Mouse (Mus musculus): ENCODE measurements at regions not wholly inside any gene's neighbourhood (a gene's known extent, or its start where the extent isn't known, plus 50 kb on each side); places are given as distances from the start of the nearest gene placed in this dataset.
A peak's percentile ranks its signal among the peaks of the same experiment; 100 is the strongest.

- Histone ChIP-seq H3K27ac (no peak overlapping the region), H3K36me3 (no peaks in the 10 kb centered on the region), H3K9me3 (no peaks in the 10 kb centered on the region), H3K27me3 (ENCODE audit: insufficient read depth, poor library complexity, severe bottlenecking) (no peaks in the 10 kb centered on the region), H3K4me3 (no peak overlapping the region), H3K4me1 (replicated peaks) (no peaks in the 10 kb centered on the region)
- WGBS = 87% methylated on average over 5 of the region's 5 CpGs
- DNase-seq (ENCODE audit: low spot score) = no peak
These were observed 362.0 kb upstream of the Chd6 start for GRCm38 (mm10) chr2:161470844-161471243.

- Histone ChIP-seq H3K27ac (no peak overlapping the region), H3K4me1 (replicated peaks) (no peaks in the 10 kb centered on the region), H3K9me3 (no peaks in the 10 kb centered on the region), H3K36me3 (no peaks in the 10 kb centered on the region), H3K27me3 (ENCODE audit: insufficient read depth, poor library complexity, severe bottlenecking) (no peaks in the 10 kb centered on the region), H3K4me3 (no peak overlapping the region)
- DNase-seq (ENCODE audit: low spot score) = no peak
- 47% methylated on average over 2 of the region's 2 CpGs for WGBS
These were observed 361.1 kb upstream of the Chd6 start for GRCm38 (mm10) chr2:161470025-161470424.

GRCm38 (mm10) chr2:161467035-161467434 lies 358.2 kb upstream of the Chd6 start:
- peak; percentile 28 for DNase-seq (ENCODE audit: low spot score)
- 74% methylated on average over 1 of the region's 1 CpGs for WGBS
- H3K4me1 ChIP-seq (replicated peaks) = no peaks in the 10 kb centered on the region
- H3K27me3 ChIP-seq (ENCODE audit: insufficient read depth, poor library complexity, severe bottlenecking) = no peaks in the 10 kb centered on the region
- H3K36me3 ChIP-seq = no peaks in the 10 kb centered on the region
- no peaks in the 10 kb centered on the region for H3K9me3 ChIP-seq
- H3K4me3 ChIP-seq = no peak overlapping the region
- no peak overlapping the region for H3K27ac ChIP-seq

- Histone ChIP-seq H3K4me3 (no peak overlapping the region), H3K9me3 (no peaks in the 10 kb centered on the region), H3K4me1 (replicated peaks) (peaks cover 8% of the 10 kb centered on the region), H3K36me3 (no peaks in the 10 kb centered on the region), H3K27ac (no peak overlapping the region), H3K27me3 (ENCODE audit: insufficient read depth, poor library complexity, severe bottlenecking) (no peaks in the 10 kb centered on the region)
- WGBS = 95% methylated on average over 4 of the region's 4 CpGs
- DNase-seq (ENCODE audit: low spot score) = no peak
These were observed 351.7 kb upstream of the Chd6 start for GRCm38 (mm10) chr2:161460600-161460999.

- no peak overlapping the region for H3K4me3 ChIP-seq
- DNase-seq (ENCODE audit: low spot score) = no peak
- 70% methylated on average over 6 of the region's 6 CpGs for WGBS
- H3K36me3 ChIP-seq = no peaks in the 10 kb centered on the region
- H3K9me3 ChIP-seq = no peaks in the 10 kb centered on the region
- peaks cover 10% of the 10 kb centered on the region for H3K4me1 ChIP-seq (replicated peaks)
- no peaks in the 10 kb centered on the region for H3K27me3 ChIP-seq (ENCODE audit: insufficient read depth, poor library complexity, severe bottlenecking)
- H3K27ac ChIP-seq = no peak overlapping the region
These were observed 345.6 kb upstream of the Chd6 start for GRCm38 (mm10) chr2:161454466-161454865.

DNA sequence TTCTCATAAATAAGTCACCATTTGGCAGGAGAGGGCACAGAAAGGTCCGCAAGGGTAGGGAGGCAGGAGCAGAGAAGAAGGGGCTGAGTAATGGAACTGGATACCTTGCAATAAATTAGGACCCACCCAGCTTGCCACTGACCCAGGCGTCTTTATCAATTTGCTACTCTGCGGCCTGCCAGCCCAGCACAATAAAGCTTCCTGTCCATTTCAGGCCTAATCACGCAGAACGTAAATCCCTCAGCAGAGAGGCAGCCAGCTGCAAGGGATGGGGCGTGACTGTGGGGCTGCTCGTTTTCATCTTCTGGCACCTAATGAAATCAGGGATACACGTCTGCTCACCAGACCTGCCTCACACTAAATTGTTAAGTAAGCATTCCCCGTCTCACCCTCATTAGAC lies 324.9 kb upstream of the Chd6 start:
- 44% methylated on average over 9 of the region's 9 CpGs for WGBS
- H3K27ac ChIP-seq = no peak overlapping the region
- no peaks in the 10 kb centered on the region for H3K9me3 ChIP-seq
- no peaks in the 10 kb centered on the region for H3K36me3 ChIP-seq
- peaks cover 4% of the 10 kb centered on the region for H3K4me1 ChIP-seq (replicated peaks)
- H3K27me3 ChIP-seq (ENCODE audit: insufficient read depth, poor library complexity, severe bottlenecking) = no peaks in the 10 kb centered on the region
- DNase-seq (ENCODE audit: low spot score) = peak; percentile 14
- no peak overlapping the region for H3K4me3 ChIP-seq

DNA sequence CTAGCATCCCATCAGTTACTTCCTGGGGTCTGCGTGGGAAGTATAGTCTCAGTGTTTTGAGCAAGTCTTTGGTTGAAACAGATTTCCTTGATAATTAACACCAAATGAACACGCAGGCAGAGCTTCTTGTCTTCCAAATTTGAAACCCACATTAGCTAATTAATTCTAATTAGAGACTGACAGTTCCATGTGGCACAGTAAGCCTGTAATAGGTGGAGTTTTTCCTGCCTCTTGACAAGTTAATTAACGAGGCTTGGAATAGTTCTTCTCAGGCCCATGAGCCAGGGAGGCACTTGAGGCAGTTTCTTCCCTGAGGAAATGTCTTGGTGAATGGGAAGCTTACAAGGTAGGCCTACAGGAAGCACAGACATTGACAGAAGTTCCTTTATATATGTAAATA lies 320.4 kb upstream of the Chd6 start:
- H3K27me3 ChIP-seq (ENCODE audit: insufficient read depth, poor library complexity, severe bottlenecking) = no peaks in the 10 kb centered on the region
- no peaks in the 10 kb centered on the region for H3K9me3 ChIP-seq
- no peak for DNase-seq (ENCODE audit: low spot score)
- no peak overlapping the region for H3K4me3 ChIP-seq
- H3K4me1 ChIP-seq (replicated peaks) = peaks cover 4% of the 10 kb centered on the region
- no peak overlapping the region for H3K27ac ChIP-seq
- WGBS = 73% methylated on average over 3 of the region's 3 CpGs
- no peaks in the 10 kb centered on the region for H3K36me3 ChIP-seq

GRCm38 (mm10) chr2:161425587-161425986 lies 316.7 kb upstream of the Chd6 start:
- no peak for DNase-seq (ENCODE audit: low spot score)
- Histone ChIP-seq H3K4me1 (replicated peaks) (no peaks in the 10 kb centered on the region), H3K9me3 (no peaks in the 10 kb centered on the region), H3K36me3 (no peaks in the 10 kb centered on the region), H3K4me3 (no peak overlapping the region), H3K27me3 (ENCODE audit: insufficient read depth, poor library complexity, severe bottlenecking) (no peaks in the 10 kb centered on the region), H3K27ac (no peak overlapping the region)
- WGBS = 50% methylated on average over 3 of the region's 3 CpGs

- Histone ChIP-seq H3K36me3 (no peaks in the 10 kb centered on the region), H3K4me1 (replicated peaks) (no peaks in the 10 kb centered on the region), H3K4me3 (no peak overlapping the region), H3K27ac (no peak overlapping the region), H3K9me3 (no peaks in the 10 kb centered on the region), H3K27me3 (ENCODE audit: insufficient read depth, poor library complexity, severe bottlenecking) (no peaks in the 10 kb centered on the region)
- DNase-seq (ENCODE audit: low spot score) = no peak
- 83% methylated on average over 7 of the region's 7 CpGs for WGBS
These were observed 309.2 kb upstream of the Chd6 start for GRCm38 (mm10) chr2:161418062-161418461.

DNA sequence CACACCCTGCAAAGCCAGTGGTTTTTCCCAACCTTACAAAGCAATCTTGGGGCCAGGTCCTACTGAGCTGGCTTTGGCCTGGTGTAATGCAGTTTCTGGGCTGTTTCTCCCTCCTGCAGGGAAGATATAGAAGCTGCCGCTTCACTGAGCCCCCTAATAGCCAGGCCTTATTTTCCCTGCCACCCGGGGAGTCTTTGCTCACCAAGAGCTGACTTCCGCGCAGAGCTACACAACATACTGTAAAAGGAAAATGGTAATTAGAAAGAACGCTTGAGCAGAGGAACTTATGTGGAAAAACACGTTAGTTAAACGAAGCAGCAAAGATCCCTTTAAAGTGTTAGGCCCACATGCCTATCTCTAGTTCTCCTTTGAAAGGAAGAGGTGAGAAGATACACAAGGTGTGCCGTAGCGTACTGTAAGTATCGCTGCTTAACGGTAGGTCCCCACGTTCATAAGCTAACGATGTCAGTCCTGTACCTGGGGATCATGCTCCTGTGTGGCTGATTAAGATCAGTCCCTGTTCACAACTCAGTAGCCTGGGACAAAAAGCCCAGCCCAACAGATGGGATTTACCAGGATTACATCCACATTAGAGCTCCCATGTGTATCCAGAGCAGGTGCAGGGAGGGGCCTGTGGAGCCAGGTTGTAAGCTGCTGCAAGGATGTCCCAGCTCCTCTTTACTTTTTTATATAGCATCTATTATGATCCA lies 307.5 kb upstream of the Chd6 start:
- H3K4me3 ChIP-seq = no peak overlapping the region
- no peak overlapping the region for H3K27ac ChIP-seq
- H3K4me1 ChIP-seq (replicated peaks) = no peaks in the 10 kb centered on the region
- 75% methylated on average over 13 of the region's 13 CpGs for WGBS
- no peaks in the 10 kb centered on the region for H3K36me3 ChIP-seq
- no peak for DNase-seq (ENCODE audit: low spot score)
- H3K9me3 ChIP-seq = no peaks in the 10 kb centered on the region
- no peaks in the 10 kb centered on the region for H3K27me3 ChIP-seq (ENCODE audit: insufficient read depth, poor library complexity, severe bottlenecking)

GRCm38 (mm10) chr2:161408306-161408705 lies 299.4 kb upstream of the Chd6 start:
- no peaks in the 10 kb centered on the region for H3K27me3 ChIP-seq (ENCODE audit: insufficient read depth, poor library complexity, severe bottlenecking)
- no peak overlapping the region for H3K4me3 ChIP-seq
- no peaks in the 10 kb centered on the region for H3K9me3 ChIP-seq
- H3K27ac ChIP-seq = no peak overlapping the region
- DNase-seq (ENCODE audit: low spot score) = no peak
- H3K4me1 ChIP-seq (replicated peaks) = no peaks in the 10 kb centered on the region
- 96% methylated on average over 1 of the region's 1 CpGs for WGBS
- no peaks in the 10 kb centered on the region for H3K36me3 ChIP-seq

DNA sequence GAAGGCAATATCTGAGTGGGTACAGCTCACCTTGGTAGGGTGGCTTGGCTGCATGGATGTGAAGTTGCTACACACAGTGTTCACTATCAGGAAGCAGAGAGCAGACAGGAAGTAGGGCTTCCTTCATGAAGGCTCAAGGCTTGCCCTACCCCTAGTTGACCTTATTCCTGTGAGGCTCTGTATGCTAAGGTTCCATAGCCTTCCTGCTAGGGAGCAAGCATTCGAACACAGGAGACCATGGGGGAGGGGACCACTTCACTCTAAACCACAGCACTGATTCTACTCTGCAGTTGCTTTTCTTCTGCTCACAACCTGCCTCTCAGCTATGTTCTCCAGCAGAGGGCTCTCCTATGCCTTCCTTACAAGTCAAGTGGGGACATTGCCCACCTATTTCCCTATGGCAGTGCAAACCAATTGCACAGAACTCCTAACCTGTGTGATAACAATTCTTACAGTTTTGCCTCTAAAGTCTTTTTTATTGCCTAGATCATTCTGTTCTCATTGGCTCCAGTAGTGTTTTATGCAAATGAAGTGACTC lies 297.0 kb upstream of the Chd6 start:
- Histone ChIP-seq H3K4me3 (no peak overlapping the region), H3K27me3 (ENCODE audit: insufficient read depth, poor library complexity, severe bottlenecking) (no peaks in the 10 kb centered on the region), H3K27ac (no peak overlapping the region), H3K36me3 (no peaks in the 10 kb centered on the region), H3K4me1 (replicated peaks) (no peaks in the 10 kb centered on the region), H3K9me3 (no peaks in the 10 kb centered on the region)
- DNase-seq (ENCODE audit: low spot score) = no peak
- 52% methylated on average over 1 of the region's 1 CpGs for WGBS

- no peak for DNase-seq (ENCODE audit: low spot score)
- 91% methylated on average over 3 of the region's 3 CpGs for WGBS
- no peaks in the 10 kb centered on the region for H3K36me3 ChIP-seq
These were observed 289.2 kb upstream of the Chd6 start for GRCm38 (mm10) chr2:161398061-161398460.

More at GRCm38 (mm10) chr2:161398061-161398460, 289.2 kb upstream of the Chd6 start:
- Histone ChIP-seq H3K4me1 (replicated peaks) (no peaks in the 10 kb centered on the region), H3K9me3 (no peaks in the 10 kb centered on the region), H3K27ac (no peak overlapping the region), H3K27me3 (ENCODE audit: insufficient read depth, poor library complexity, severe bottlenecking) (no peaks in the 10 kb centered on the region), H3K4me3 (no peak overlapping the region)

Measured in hindbrain, embryonic 10.5 days (tissue).